Mouse (Mus musculus) heart, postnatal 0 days (tissue): Measurements from ENCODE around the gene Nim1k. TPM values are rescaled to one million over a fixed set of nuclear protein-coding genes. Genes with fewer than 3 reads are reported as not detected.

Source experiments
- ATAC-seq: fragments of 200-750 bp; cut with Nextera tagmentation; 2 replicates; pipeline ENCODE4 v1.8.0; 2017; ENCODE audit warnings: low read depth, moderate number of reproducible peaks, moderate library complexity; ENCODE audit not compliant: insufficient read depth
- DNase-seq: peaks from one replicate; pipeline ENCODE4 v3.0.0-alpha.2; 2016; ENCODE audit warnings: low spot score
- H3K27ac ChIP-seq: fragments of 300-500 bp; sonication (generic); 2 replicates; pipeline ENCODE4 v1.5.1; 2014; ENCODE audit warnings: low read depth, mild to moderate bottlenecking
- H3K27me3 ChIP-seq: fragments of 300-500 bp; sonication (generic); 2 replicates; pipeline ENCODE4 v1.6.1; 2014; ENCODE audit warnings: low read length, mixed read lengths; ENCODE audit not compliant: control insufficient read depth, insufficient read depth
- H3K36me3 ChIP-seq: fragments of 300-500 bp; sonication (generic); replicated peaks from 2 replicates; pipeline ENCODE4 v1.6.1; 2014; ENCODE audit warnings: low read length, mixed read lengths; ENCODE audit not compliant: control insufficient read depth, insufficient read depth
- H3K4me1 ChIP-seq: fragments of 300-500 bp; sonication (generic); 2 replicates; pipeline ENCODE4 v1.6.1; 2014; ENCODE audit warnings: antibody characterized with exemption; ENCODE audit not compliant: control insufficient read depth, insufficient read depth
- H3K4me2 ChIP-seq: fragments of 300-500 bp; sonication (generic); 2 replicates; pipeline ENCODE4 v1.6.1; 2014; ENCODE audit warnings: low read depth, mild to moderate bottlenecking, low read length, moderate library complexity
- H3K4me3 ChIP-seq: fragments of 300-500 bp; sonication (generic); 2 replicates; pipeline ENCODE4 v1.5.1; 2014; ENCODE audit warnings: low read depth, low read length
- H3K9ac ChIP-seq: fragments of 300-500 bp; sonication (generic); replicated peaks from 2 replicates; pipeline ENCODE4 v1.6.1; 2014; ENCODE audit warnings: low read depth, low read length, mixed read lengths
- H3K9me3 ChIP-seq: fragments of 300-500 bp; sonication (generic); replicated peaks from 2 replicates; pipeline ENCODE4 v1.6.1; 2016; ENCODE audit warnings: low read length; ENCODE audit not compliant: control insufficient read depth
- CTCF ChIP-seq: IDR thresholded peaks from 2 replicates; pipeline ENCODE4 v1.5.1; 2016; ENCODE audit warnings: antibody characterized with exemption, control low read depth, low read depth
- EP300 ChIP-seq: IDR thresholded peaks from 2 replicates; pipeline ENCODE4 v1.6.1; 2016; ENCODE audit warnings: antibody characterized with exemption, low read depth
- WGBS: fragments of 180-500 bp; shearing (Covaris S2); extraction: QIAGEN DNeasy Blood & Tissue Kit; methylation state at CpG from one replicate; pipeline ENCODE4 v1.1.7; 2014; 5-methylcytosine and 5-hydroxymethylcytosine counted together
- polyA plus RNA-seq: library from polyadenylated mRNA; unstranded; fragments of >200 nt; fragmentation: Nextera tagmentation; extraction: Ambion mirVana; gene quantifications from 2 replicates; pipeline ENCODE4 v1.2.1, GENCODE M21; 2015
- total RNA-seq: library from RNA; depleted of rRNA; stranded (reverse); fragments of >200 nt; gene quantifications from 2 replicates; pipeline ENCODE4 v1.2.3, GENCODE M21; 2014; ENCODE audit warnings: low replicate concordance; rRNA removed

Gene Nim1k
- 0.70 and 1.5 TPM in 2 replicates for total RNA-seq
- 0.56 and 0.67 TPM in 2 replicates for polyA plus RNA-seq

DNA sequence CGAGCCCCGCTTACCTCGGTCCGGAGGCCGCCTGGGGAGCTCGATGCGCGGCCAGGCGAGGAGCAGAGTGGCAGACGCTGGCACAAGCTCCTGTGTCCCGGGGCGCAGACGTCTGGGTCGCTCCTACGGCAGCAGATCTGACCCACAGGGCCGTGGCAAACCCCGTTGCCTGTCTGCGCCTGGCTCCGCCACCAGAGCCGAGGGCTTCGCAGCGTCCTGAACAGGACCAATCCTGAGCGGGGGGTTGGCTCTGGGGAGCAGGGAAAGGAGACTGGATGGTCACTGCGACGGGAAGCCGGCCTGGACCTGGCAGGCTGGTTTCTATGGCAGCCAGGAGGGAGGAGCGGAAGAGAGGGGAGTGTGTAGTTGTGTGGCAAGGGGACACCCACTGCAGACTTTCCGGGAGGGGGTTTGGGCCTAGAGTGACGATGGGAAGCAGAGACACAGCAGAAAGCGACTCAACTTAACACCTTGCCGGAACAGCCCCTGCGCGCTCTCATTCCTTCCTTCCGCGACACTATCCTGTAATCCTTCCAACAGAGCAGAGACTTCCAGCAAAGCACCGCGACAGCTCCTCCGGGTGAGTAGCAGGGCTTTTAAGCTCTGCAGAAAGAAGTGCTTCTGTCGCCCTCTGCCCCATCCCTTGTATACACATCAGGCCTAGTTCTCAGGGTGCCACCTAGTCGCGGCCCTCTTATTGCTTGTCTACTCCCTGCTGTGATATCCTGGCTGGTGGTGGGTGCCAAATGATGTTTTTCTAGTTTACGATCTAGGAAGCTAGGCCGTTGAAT is at the start of gene Nim1k:
TSS of gene Nim1k (minus strand) at position 202 of the 791 bp plus-strand sequence.
- Histone ChIP-seq H3K4me1 (0 out of 2 replicates have a peak, but pooled peaks cover 5% of the 10 kb centered on the region), H3K27ac (peak within 1 kb of the TSS; percentile 66; the same call in 1 of the 2 replicates), H3K9ac (peak within 1 kb of the TSS; percentile 59), H3K27me3 (no peaks in the 10 kb centered on the region), H3K4me2 (peak within 1 kb of the TSS; percentile 93), H3K36me3 (peaks cover under 1% of the 10 kb centered on the region; the same call in 1 of the 2 replicates), H3K9me3 (no peaks in the 10 kb centered on the region), H3K4me3 (peak within 1 kb of the TSS; percentile 57)
- ATAC-seq (peak; percentile 97), DNase-seq (peak; percentile 82)
- 1% methylated on average over 42 of the region's 43 CpGs for WGBS
- no peak for TF ChIP-seq CTCF
- TF ChIP-seq EP300, result no peak

DNA sequence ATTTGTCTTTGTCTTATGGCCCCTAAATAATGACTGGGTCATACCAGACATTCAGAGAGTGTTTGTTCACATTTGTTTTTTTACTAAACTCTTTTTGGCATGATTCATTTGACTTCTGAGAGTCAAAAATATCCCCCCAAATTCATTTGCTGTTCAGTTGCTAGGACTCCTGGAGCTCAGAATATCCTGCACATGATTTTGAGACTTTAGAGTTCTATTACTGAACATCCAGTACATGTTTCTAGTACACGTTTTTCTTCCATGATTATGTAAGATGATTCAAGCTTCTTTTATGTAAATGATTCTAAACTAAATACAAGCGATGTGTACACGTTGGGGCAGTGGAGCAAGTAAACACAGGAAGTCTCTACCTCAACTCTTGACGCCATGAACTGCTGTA is 42.0 kb upstream of the Nim1k start:
- no peak for TF ChIP-seq EP300
- no peak for TF ChIP-seq CTCF
- Histone ChIP-seq H3K9me3 (no peaks in the 10 kb centered on the region), H3K36me3 (no peaks in the 10 kb centered on the region), H3K27me3 (no peaks in the 10 kb centered on the region), H3K4me3 (no peak overlapping the region), H3K9ac (no peak overlapping the region), H3K4me2 (no peak overlapping the region), H3K4me1 (no peaks in the 10 kb centered on the region), H3K27ac (no peak overlapping the region)
- ATAC-seq, result no peak
- DNase-seq, result no peak
- 50% methylated on average over 4 of the region's 4 CpGs for WGBS

GRCm38 (mm10) chr13:119792791-119793404 is 37.2 kb upstream of the Nim1k start:
- no peak for ATAC-seq
- H3K27ac ChIP-seq, result no peak overlapping the region
- no peaks in the 10 kb centered on the region for H3K9me3 ChIP-seq

GRCm38 (mm10) chr13:119791580-119792135 is 36.0 kb upstream of the Nim1k start:
- peaks cover 13% of the 10 kb centered on the region for H3K36me3 ChIP-seq
- no peaks in the 10 kb centered on the region for H3K9me3 ChIP-seq
- H3K27ac ChIP-seq, result peak overlapping the region; percentile 96
- no peaks in the 10 kb centered on the region for H3K27me3 ChIP-seq
- 3% methylated on average over 18 of the region's 18 CpGs for WGBS
- peak overlapping the region; percentile 82 for H3K4me3 ChIP-seq
- DNase-seq (peak; percentile 45), ATAC-seq (no peak)
- peak overlapping the region; percentile 92; the same call in 1 of the 2 replicates for H3K9ac ChIP-seq
- H3K4me2 ChIP-seq, result peak overlapping the region; percentile 66
- no peak for TF ChIP-seq CTCF
- H3K4me1 ChIP-seq, result 0 out of 2 replicates have a peak, but pooled peaks cover 13% of the 10 kb centered on the region

More at GRCm38 (mm10) chr13:119792791-119793404, 37.2 kb upstream of the Nim1k start:
- Histone ChIP-seq H3K4me3 (no peak overlapping the region), H3K9ac (no peak overlapping the region), H3K4me1 (0 out of 2 replicates have a peak, but pooled peaks cover 13% of the 10 kb centered on the region), H3K27me3 (no peaks in the 10 kb centered on the region), H3K36me3 (0 out of 2 replicates have a peak, but pooled peaks cover 4% of the 10 kb centered on the region), H3K4me2 (no peak overlapping the region)
- DNase-seq, result peak; percentile 17
- TF ChIP-seq EP300, result no peak
- TF ChIP-seq CTCF, result no peak
- 66% methylated on average over 5 of the region's 5 CpGs for WGBS

DNA sequence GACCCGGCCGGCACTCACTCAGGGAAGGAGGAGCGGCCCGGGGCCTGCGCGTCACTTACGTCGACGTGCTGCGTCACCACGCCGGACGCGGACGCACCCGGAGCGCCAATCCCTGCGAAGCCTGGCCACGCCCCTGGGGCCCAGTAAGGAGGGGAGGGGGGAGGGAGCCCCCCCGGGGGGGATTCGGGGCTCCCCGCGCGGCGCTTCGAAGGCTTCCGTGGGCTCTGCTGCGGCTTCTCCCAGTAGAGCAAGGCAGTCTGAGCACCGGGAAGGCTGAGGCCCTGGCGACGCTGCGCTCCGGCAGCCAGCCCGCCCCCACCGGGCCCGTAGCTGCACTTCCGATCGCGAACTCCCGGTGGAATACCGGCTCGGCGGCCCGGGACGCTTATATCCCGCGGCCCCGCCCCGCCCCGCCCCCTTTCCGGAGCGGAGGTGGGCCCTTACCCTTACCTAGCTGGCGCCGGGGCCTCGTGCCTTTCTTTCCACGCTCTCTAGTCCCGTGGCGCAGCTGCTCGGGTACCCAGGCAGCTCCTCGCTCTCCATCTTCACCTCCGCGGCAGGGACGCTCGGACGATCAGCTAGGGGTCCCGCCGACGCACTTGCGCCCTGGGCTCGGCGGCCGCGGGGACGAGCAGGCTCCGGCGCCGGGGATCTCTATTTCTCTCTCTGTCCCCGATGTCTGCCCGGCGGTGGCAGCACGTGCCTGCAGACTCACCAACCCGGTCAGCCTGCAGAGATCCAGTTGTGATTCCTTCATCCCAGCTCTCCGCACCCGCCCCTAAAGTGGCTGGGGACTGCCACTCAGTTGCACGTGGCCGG is 35.3 kb upstream of the Nim1k start, which contains the start of gene Zfp131:
TSS of gene Zfp131 (minus strand) at position 129 of the 819 bp plus-strand sequence.
- no peaks in the 10 kb centered on the region for H3K9me3 ChIP-seq
- ATAC-seq (peak; percentile 98), DNase-seq (peak; percentile 93)
- H3K27me3 ChIP-seq, result no peaks in the 10 kb centered on the region
- TF ChIP-seq CTCF (no peak), EP300 (no peak)
- peak within 1 kb of the TSS; percentile 82 for H3K4me3 ChIP-seq
- H3K27ac ChIP-seq, result peak within 1 kb of the TSS; percentile 96
- peak within 1 kb of the TSS; percentile 66 for H3K4me2 ChIP-seq
- 1% methylated on average over 62 of the region's 86 CpGs for WGBS
- 0 out of 2 replicates have a peak, but pooled peaks cover 13% of the 10 kb centered on the region for H3K4me1 ChIP-seq
- H3K36me3 ChIP-seq, result peaks cover 17% of the 10 kb centered on the region
- H3K9ac ChIP-seq, result peak within 1 kb of the TSS; percentile 92
